Mouse (Mus musculus): ENCODE results near the gene Map3k5.

DNA sequence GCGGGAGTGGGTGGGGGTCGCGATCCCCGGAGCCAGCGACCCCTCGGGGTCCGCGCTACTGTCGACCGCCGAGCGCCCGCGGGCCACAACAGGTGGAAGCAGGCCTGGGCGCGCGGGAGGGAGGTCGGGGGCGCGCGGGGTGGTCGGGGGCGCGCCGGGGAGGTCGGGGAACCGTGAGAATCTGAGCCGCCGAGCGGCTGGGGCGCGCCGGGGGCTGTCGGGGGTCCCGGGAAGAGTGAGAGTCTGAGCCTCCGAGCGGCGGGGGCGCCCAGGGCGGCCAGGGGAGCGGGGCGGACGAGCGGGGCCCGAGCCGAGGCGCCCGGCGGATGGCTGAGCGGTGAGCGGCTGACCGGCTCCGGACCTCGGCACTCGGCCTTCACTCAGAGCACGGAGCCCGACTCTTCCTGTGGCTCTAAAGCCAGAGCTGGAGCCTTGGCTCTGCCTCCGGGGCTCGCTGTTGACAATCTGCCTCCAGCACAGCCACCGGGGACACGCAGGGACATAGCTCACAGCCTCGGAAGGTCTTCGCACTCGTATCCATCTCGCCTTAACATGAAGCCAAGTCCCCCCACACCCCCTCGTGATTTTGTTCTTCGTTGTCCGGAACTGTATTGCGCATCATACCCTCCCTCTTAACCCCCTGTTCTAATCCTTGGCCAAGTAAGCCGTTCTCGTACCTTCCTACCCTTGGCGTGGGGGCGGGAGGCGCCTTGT, 215.0 kb downstream of the Map3k5 start:
- TF ChIP-seq GATA1 (IDR thresholded peaks at IDR 0.05; ENCODE audit: borderline replicate concordance, low read length) (no peak), FLI1 (IDR thresholded peaks at IDR 0.05; ENCODE audit: low read length) (no peak)
